Comparison of ENCODE assay signal across 8 mouse cellular contexts in genomic region chr8:80482822-80483774, GRCm38 (mm10). TPM values are rescaled to one million over a fixed set of nuclear protein-coding genes. Genes with fewer than 3 reads are reported as not detected.
A peak's percentile ranks its signal among the peaks of the same experiment; 100 is the strongest.
DNase-seq lines count a peak whose midpoint lies in the region; ATAC-seq and TF ChIP-seq lines count a peak whose summit lies in the region.

No protein-coding gene starts in this region.

- H3K36me3 ChIP-seq in forebrain, embryonic 14.5 days (ENCODE audit: control insufficient read depth, insufficient read depth, low read length) = no peaks in the 10 kb centered on the region
- no peaks in the 10 kb centered on the region for H3K36me3 ChIP-seq in forebrain, embryonic 12.5 days (replicated peaks)
- H3K36me3 ChIP-seq in heart, postnatal 0 days (replicated peaks; ENCODE audit: control insufficient read depth, insufficient read depth, low read length) = no peaks in the 10 kb centered on the region
- no peaks in the 10 kb centered on the region for H3K36me3 ChIP-seq in neural tube, embryonic 13.5 days

- WGBS in forebrain, embryonic 14.5 days = 41% methylated on average over 16 of the region's 16 CpGs
- WGBS in forebrain, embryonic 12.5 days = 43% methylated on average over 16 of the region's 16 CpGs
- 34% methylated on average over 16 of the region's 16 CpGs for WGBS in heart, postnatal 0 days
- 41% methylated on average over 16 of the region's 16 CpGs for WGBS in neural tube, embryonic 13.5 days

- H3K27ac ChIP-seq in forebrain, embryonic 14.5 days (ENCODE audit: low read depth, low read length) = no peak overlapping the region
- H3K27ac ChIP-seq in forebrain, embryonic 12.5 days = no peak overlapping the region
- H3K27ac ChIP-seq in heart, postnatal 0 days (ENCODE audit: low read depth) = no peak overlapping the region
- H3K27ac ChIP-seq in neural tube, embryonic 13.5 days (replicated peaks) = no peak overlapping the region

- no peaks in the 10 kb centered on the region for H3K4me1 ChIP-seq in forebrain, embryonic 14.5 days (ENCODE audit: control insufficient read depth, insufficient read depth, low read length)
- no peaks in the 10 kb centered on the region for H3K4me1 ChIP-seq in forebrain, embryonic 12.5 days
- H3K4me1 ChIP-seq in heart, postnatal 0 days (ENCODE audit: control insufficient read depth, insufficient read depth) = no peaks in the 10 kb centered on the region
- no peaks in the 10 kb centered on the region for H3K4me1 ChIP-seq in neural tube, embryonic 13.5 days (replicated peaks)

- no peaks in the 10 kb centered on the region for H3K9me3 ChIP-seq in forebrain, embryonic 14.5 days (replicated peaks; ENCODE audit: control insufficient read depth, low read length)
- H3K9me3 ChIP-seq in forebrain, embryonic 12.5 days = no peaks in the 10 kb centered on the region
- no peaks in the 10 kb centered on the region for H3K9me3 ChIP-seq in heart, postnatal 0 days (replicated peaks; ENCODE audit: control insufficient read depth, low read length)
- H3K9me3 ChIP-seq in neural tube, embryonic 13.5 days = no peaks in the 10 kb centered on the region

- 0 out of 2 replicates have a peak, but pooled peaks have one; percentile 50 for ATAC-seq in forebrain, embryonic 14.5 days
- no peak for ATAC-seq in forebrain, embryonic 12.5 days (ENCODE audit: low FRiP score)
- no peak for ATAC-seq in heart, postnatal 0 days (ENCODE audit: insufficient read depth, low read depth)
- ATAC-seq in neural tube, embryonic 13.5 days (ENCODE audit: low read depth) = no peak

- H3K9ac ChIP-seq in forebrain, embryonic 14.5 days (ENCODE audit: low read length) = no peak overlapping the region
- no peak overlapping the region for H3K9ac ChIP-seq in forebrain, embryonic 12.5 days
- H3K9ac ChIP-seq in heart, postnatal 0 days (replicated peaks; ENCODE audit: low read depth, low read length) = no peak overlapping the region
- H3K9ac ChIP-seq in neural tube, embryonic 13.5 days = no peak overlapping the region

- DNase-seq in forebrain, embryonic 14.5 days (ENCODE audit: low spot score) = peak; percentile 64
- DNase-seq in thymus, postnatal 0 days (ENCODE audit: low spot score) = peak; percentile 31
- DNase-seq in thymus, postnatal 4 days = no peak
- DNase-seq in heart, postnatal 0 days (ENCODE audit: low spot score) = no peak
- DNase-seq in layer of hippocampus, postnatal 25 days (ENCODE audit: extremely low spot score in 1 of 2, low spot score in 1 of 2) = peak; percentile 14 to 15
- no peak for DNase-seq in testis, postnatal 10 days (ENCODE audit: low spot score)

- no peaks in the 10 kb centered on the region for H3K27me3 ChIP-seq in forebrain, embryonic 14.5 days (replicated peaks; ENCODE audit: control insufficient read depth, insufficient read depth, low read length)
- no peaks in the 10 kb centered on the region for H3K27me3 ChIP-seq in forebrain, embryonic 12.5 days
- H3K27me3 ChIP-seq in heart, postnatal 0 days (ENCODE audit: control insufficient read depth, insufficient read depth, low read length) = no peaks in the 10 kb centered on the region
- H3K27me3 ChIP-seq in neural tube, embryonic 13.5 days = no peaks in the 10 kb centered on the region

- peak overlapping the region; percentile 16; the same call in 1 of the 2 replicates for H3K4me2 ChIP-seq in forebrain, embryonic 14.5 days (ENCODE audit: low read length)
- no peak overlapping the region for H3K4me2 ChIP-seq in forebrain, embryonic 12.5 days
- 0 out of 2 replicates have a peak overlapping the region, but pooled peaks have one; percentile 28 for H3K4me2 ChIP-seq in heart, postnatal 0 days (ENCODE audit: low read depth, low read length)
- peak overlapping the region; percentile 31 for H3K4me2 ChIP-seq in neural tube, embryonic 13.5 days

- no peak for TF ChIP-seq EP300 in heart, postnatal 0 days (IDR thresholded peaks at IDR 0.05; ENCODE audit: low read depth)

- peak; percentile 60 for TF ChIP-seq CTCF in heart, postnatal 0 days (IDR thresholded peaks at IDR 0.05; ENCODE audit: low read depth)

- no peak overlapping the region for H3K4me3 ChIP-seq in forebrain, embryonic 14.5 days (ENCODE audit: low read depth, low read length)
- H3K4me3 ChIP-seq in forebrain, embryonic 12.5 days (replicated peaks) = no peak overlapping the region
- H3K4me3 ChIP-seq in heart, postnatal 0 days (ENCODE audit: low read depth, low read length) = no peak overlapping the region
- H3K4me3 ChIP-seq in neural tube, embryonic 13.5 days = no peak overlapping the region

RNA-seq across cellular contexts. Expression of gene Gypa, which starts 10.5 kb away (rescaled TPM):
- 1.8 and 2.9 TPM in 2 replicates for polyA plus RNA-seq in forebrain, embryonic 14.5 days (2014; fragmentation: Nextera tagmentation; extraction: Ambion mirVana)
- 3.3 and 4.5 TPM in 2 replicates for polyA plus RNA-seq in forebrain, embryonic 12.5 days (2016; fragmentation: Nextera tagmentation; extraction: Ambion mirVana)
- polyA plus RNA-seq in thymus, postnatal 0 days (2015; fragmentation: Nextera tagmentation; extraction: Ambion mirVana) = 0.41 and 0.52 TPM in 2 replicates
- 0.65 and 5.2 TPM in 2 replicates for total RNA-seq in heart, postnatal 0 days (2014; rRNA removed; ENCODE audit: low replicate concordance)
- 1.6 and 3.1 TPM in 2 replicates for polyA plus RNA-seq in heart, postnatal 0 days (2015; fragmentation: Nextera tagmentation; extraction: Ambion mirVana)
- not detected for total RNA-seq in layer of hippocampus, postnatal 25 days (2021)
- 3.0 and 3.4 TPM in 2 replicates for polyA plus RNA-seq in neural tube, embryonic 13.5 days (2015; fragmentation: Nextera tagmentation; extraction: Ambion mirVana)

Comparison
In these comparisons a context has a peak if more than half of its experiments do, and no peak if none do; other contexts are left out.
1. DNase-seq: peak in forebrain, embryonic 14.5 days (single experiment), thymus, postnatal 0 days (single experiment) and layer of hippocampus, postnatal 25 days (2 of 2); none in thymus, postnatal 4 days (single experiment), heart, postnatal 0 days (single experiment) and testis, postnatal 10 days (single experiment).